Mouse (Mus musculus): ENCODE measurements around the gene Ccdc180. TPM values are rescaled to one million over a fixed set of nuclear protein-coding genes. Genes with fewer than 3 reads are reported as not detected.

Gene Ccdc180
- polyA plus RNA-seq, 1 experiment = 0.02 TPM

- TF ChIP-seq GATA1 (IDR thresholded peaks at IDR 0.05; ENCODE audit: borderline replicate concordance, low read length) (no peak), FLI1 (IDR thresholded peaks at IDR 0.05; ENCODE audit: low read length) (no peak)
- Histone ChIP-seq H3K4me1 (peaks cover 59% of the 10 kb centered on the region), H3K36me3 (replicated peaks; ENCODE audit: low read length) (peaks cover 23% of the 10 kb centered on the region), H3K4me3 (replicated peaks) (no peak overlapping the region), H3K9me3 (peaks cover 8% of the 10 kb centered on the region), H3K27me3 (replicated peaks) (peaks cover 3% of the 10 kb centered on the region)
Measured at GRCm38 (mm10) chr4:45947729-45948128, 57.6 kb downstream of the Ccdc180 start.

DNA sequence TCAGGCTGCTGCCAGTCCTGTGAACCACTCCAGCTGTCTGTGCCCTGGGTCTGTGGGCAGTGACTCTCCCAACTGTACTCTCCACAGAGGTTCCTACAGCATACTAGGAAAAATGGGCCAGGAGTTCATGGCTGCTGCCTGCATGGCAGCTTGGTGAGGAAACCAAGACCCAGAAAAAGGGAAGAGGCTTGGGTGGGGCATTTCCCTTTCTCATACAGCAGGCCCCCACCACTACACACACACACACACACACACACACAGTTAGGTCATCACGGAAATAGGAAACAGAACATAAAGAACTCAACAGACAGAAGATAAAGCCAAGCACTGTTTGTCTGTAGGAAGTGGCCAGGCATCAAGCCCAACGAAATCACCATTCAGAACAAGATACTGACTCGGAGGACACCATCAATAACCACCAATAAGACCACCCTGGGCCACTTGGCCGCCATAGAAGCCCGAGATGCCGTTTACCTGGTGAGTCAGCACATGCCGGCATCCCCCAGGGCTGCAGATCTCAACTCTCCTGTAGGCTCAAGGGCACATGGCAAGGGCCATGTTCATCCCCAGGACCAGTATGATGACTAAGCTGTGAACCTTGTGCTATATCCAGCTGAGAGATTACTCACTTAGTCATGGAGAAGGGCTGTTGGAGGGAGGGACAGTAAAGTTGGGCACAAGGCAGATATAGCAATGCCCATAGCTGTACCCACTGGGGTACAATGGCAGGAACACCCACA, 59.2 kb downstream of the Ccdc180 start:
- no peak for TF ChIP-seq FLI1 (IDR thresholded peaks at IDR 0.05; ENCODE audit: low read length)
- no peak for TF ChIP-seq GATA1 (IDR thresholded peaks at IDR 0.05; ENCODE audit: borderline replicate concordance, low read length)
- H3K4me3 ChIP-seq (replicated peaks) = peak overlapping the region; percentile 89
- H3K27me3 ChIP-seq (replicated peaks) = peaks cover under 1% of the 10 kb centered on the region
- peaks cover 28% of the 10 kb centered on the region for H3K36me3 ChIP-seq (replicated peaks; ENCODE audit: low read length)
- peaks cover 66% of the 10 kb centered on the region for H3K4me1 ChIP-seq
- H3K9me3 ChIP-seq = peaks cover 6% of the 10 kb centered on the region

DNA sequence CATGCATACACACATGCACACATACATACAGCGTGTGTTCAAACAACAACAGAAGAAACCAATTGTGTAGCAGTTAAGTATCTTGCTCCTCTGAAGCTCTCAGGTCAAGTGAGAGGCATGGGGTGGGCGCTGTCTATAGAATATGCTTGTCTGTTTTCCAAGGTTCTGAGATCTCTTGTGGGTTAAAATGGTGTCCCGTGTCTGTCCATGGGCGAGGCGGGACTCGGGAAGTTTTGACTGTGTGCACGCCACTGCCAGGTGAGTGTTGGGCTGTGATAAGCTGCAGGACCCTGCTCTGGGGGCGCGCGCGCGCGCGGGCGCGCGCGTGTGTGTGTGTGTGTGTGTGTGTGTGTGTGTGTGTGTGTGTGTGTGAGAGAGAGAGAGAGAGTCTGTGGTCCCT, 61.7 kb downstream of the Ccdc180 start:
- Histone ChIP-seq H3K4me3 (replicated peaks) (peak overlapping the region; percentile 23), H3K27me3 (replicated peaks) (peaks cover 3% of the 10 kb centered on the region), H3K9me3 (peaks cover 11% of the 10 kb centered on the region), H3K4me1 (peaks cover 74% of the 10 kb centered on the region), H3K36me3 (replicated peaks; ENCODE audit: low read length) (peaks cover 32% of the 10 kb centered on the region)
- TF ChIP-seq GATA1 (IDR thresholded peaks at IDR 0.05; ENCODE audit: borderline replicate concordance, low read length) (no peak), FLI1 (IDR thresholded peaks at IDR 0.05; ENCODE audit: low read length) (no peak)

- TF ChIP-seq FLI1 (IDR thresholded peaks at IDR 0.05; ENCODE audit: low read length) (no peak), GATA1 (IDR thresholded peaks at IDR 0.05; ENCODE audit: borderline replicate concordance, low read length) (no peak)
- Histone ChIP-seq H3K27me3 (replicated peaks) (peaks cover 3% of the 10 kb centered on the region), H3K4me1 (peaks cover 74% of the 10 kb centered on the region), H3K36me3 (replicated peaks; ENCODE audit: low read length) (peaks cover 31% of the 10 kb centered on the region), H3K9me3 (peaks cover 19% of the 10 kb centered on the region), H3K4me3 (replicated peaks) (peak overlapping the region; percentile 35)
Measured at GRCm38 (mm10) chr4:45953025-45953919, 63.2 kb downstream of the Ccdc180 start.

GRCm38 (mm10) chr4:45955235-45955634, 65.1 kb downstream of the Ccdc180 start:
- no peak overlapping the region for H3K4me3 ChIP-seq (replicated peaks)
- peaks cover 54% of the 10 kb centered on the region for H3K4me1 ChIP-seq
- peaks cover 19% of the 10 kb centered on the region for H3K9me3 ChIP-seq
- TF ChIP-seq FLI1 (IDR thresholded peaks at IDR 0.05; ENCODE audit: low read length) (no peak), GATA1 (IDR thresholded peaks at IDR 0.05; ENCODE audit: borderline replicate concordance, low read length) (no peak)
- peaks cover 31% of the 10 kb centered on the region for H3K36me3 ChIP-seq (replicated peaks; ENCODE audit: low read length)
- peaks cover 5% of the 10 kb centered on the region for H3K27me3 ChIP-seq (replicated peaks)

DNA sequence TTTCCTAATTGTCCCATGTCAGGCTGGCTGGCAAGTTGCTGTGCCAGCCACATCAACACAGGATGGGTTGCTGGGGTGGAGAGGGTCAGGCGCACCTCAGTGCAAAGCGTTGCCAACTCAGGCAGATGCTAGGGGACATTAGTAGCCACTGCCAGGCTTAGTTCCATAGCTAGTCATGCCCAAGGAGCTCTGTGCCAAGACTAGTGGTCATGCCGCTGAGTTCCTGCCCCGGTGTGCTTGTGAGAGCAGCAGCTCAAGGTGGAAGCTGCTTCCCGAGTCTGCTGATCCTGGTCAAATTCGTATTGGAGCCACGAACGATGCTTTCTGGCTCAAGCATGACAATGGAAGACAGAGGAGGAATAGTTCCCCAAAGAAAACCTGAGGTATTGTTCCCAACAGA, 66.0 kb downstream of the Ccdc180 start:
- Histone ChIP-seq H3K4me3 (replicated peaks) (no peak overlapping the region), H3K9me3 (peaks cover 19% of the 10 kb centered on the region), H3K36me3 (replicated peaks; ENCODE audit: low read length) (peaks cover 31% of the 10 kb centered on the region), H3K4me1 (peaks cover 45% of the 10 kb centered on the region), H3K27me3 (replicated peaks) (peaks cover 5% of the 10 kb centered on the region)
- no peak for TF ChIP-seq FLI1 (IDR thresholded peaks at IDR 0.05; ENCODE audit: low read length)
- no peak for TF ChIP-seq GATA1 (IDR thresholded peaks at IDR 0.05; ENCODE audit: borderline replicate concordance, low read length)

DNA sequence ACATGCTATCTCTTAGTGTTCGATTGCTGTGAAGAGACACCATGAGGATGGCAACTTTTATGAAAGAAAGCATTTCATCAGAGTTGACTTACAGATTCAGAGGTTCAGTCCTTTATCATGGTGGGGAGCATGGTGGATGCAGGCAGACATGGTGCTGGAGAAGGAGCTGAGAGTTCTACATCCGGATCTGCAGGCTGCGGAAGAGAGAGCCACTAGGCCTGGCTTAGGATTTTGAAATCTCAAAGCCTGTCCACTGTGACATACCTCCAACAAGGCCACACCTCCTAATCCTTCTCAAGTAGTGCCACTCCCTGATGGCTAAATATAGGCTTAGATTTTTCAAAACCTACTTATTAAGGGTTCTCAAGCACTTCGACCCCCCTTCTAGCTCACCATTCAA, 66.6 kb downstream of the Ccdc180 start:
- Histone ChIP-seq H3K36me3 (replicated peaks; ENCODE audit: low read length) (peaks cover 31% of the 10 kb centered on the region), H3K4me3 (replicated peaks) (no peak overlapping the region), H3K27me3 (replicated peaks) (peaks cover 5% of the 10 kb centered on the region), H3K4me1 (peaks cover 41% of the 10 kb centered on the region), H3K9me3 (peaks cover 19% of the 10 kb centered on the region)
- TF ChIP-seq GATA1 (IDR thresholded peaks at IDR 0.05; ENCODE audit: borderline replicate concordance, low read length) (no peak), FLI1 (IDR thresholded peaks at IDR 0.05; ENCODE audit: low read length) (no peak)

DNA sequence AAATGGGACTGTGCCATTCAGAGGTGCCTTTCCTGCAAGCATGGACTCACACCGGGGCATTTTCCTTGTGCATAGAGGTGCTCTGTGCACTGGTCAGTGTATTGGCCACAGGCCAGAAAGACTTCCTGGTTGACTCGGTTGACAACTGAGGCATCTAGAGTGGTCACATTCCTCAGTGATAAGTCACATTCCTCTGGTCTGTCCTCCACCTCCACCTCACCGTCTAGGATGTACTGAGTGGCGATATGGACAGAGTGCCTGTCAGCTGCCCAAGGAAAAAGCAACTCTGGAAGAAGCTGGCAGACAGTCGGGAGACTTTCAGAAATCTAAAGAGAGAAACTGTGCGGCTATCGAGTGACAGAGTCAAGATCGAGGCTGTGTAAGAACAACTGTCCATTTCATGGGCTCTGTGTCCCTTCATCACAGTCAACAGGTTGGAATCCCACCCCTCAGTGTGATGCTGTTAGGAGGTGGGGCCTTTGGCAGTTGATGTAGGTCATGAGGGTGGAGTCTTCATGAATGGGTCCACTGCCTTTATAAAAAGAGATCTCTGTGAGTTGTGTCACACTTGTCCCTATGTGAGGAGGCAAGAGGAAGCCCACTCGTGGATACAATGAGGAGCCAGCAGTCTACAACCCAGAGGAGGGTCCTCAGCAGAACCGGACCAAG, 74.8 kb downstream of the Ccdc180 start, which contains the start of gene Tdrd7:
Gene Tdrd7, plus strand, starts transcription at position 564 of the 669 bp plus-strand sequence.
- peaks cover 51% of the 10 kb centered on the region for H3K4me1 ChIP-seq
- no peaks in the 10 kb centered on the region for H3K9me3 ChIP-seq
- H3K4me3 ChIP-seq (replicated peaks) = peak within 1 kb of the TSS; percentile 51
- TF ChIP-seq FLI1 (IDR thresholded peaks at IDR 0.05; ENCODE audit: low read length) = no peak
- no peak for TF ChIP-seq GATA1 (IDR thresholded peaks at IDR 0.05; ENCODE audit: borderline replicate concordance, low read length)
- H3K36me3 ChIP-seq (replicated peaks; ENCODE audit: low read length) = no peaks in the 10 kb centered on the region
- peaks cover 3% of the 10 kb centered on the region for H3K27me3 ChIP-seq (replicated peaks)

GRCm38 (mm10) chr4:45965737-45966447, 75.8 kb downstream of the Ccdc180 start:
- TF ChIP-seq GATA1 (IDR thresholded peaks at IDR 0.05; ENCODE audit: borderline replicate concordance, low read length) (no peak), FLI1 (IDR thresholded peaks at IDR 0.05; ENCODE audit: low read length) (no peak)
- Histone ChIP-seq H3K27me3 (replicated peaks) (no peaks in the 10 kb centered on the region), H3K4me3 (replicated peaks) (peak overlapping the region; percentile 51)

More at GRCm38 (mm10) chr4:45965737-45966447, 75.8 kb downstream of the Ccdc180 start:
- Histone ChIP-seq H3K9me3 (no peaks in the 10 kb centered on the region), H3K4me1 (peaks cover 61% of the 10 kb centered on the region), H3K36me3 (replicated peaks; ENCODE audit: low read length) (no peaks in the 10 kb centered on the region)
